Mouse (Mus musculus) limb, embryonic 15.5 days (tissue): ENCODE measurements around the gene Asb17. TPM values are rescaled to one million over a fixed set of nuclear protein-coding genes. Genes with fewer than 3 reads are reported as not detected.
A peak's percentile ranks its signal among the peaks of the same experiment; 100 is the strongest.
"Not testable (repeated sequence)": the region's sequence is repeated elsewhere in the genome, so short reads cannot be mapped to it uniquely, and the experiment has no call there.

ENCODE experiments used
- ATAC-seq: fragments of 200-750 bp; cut with Nextera tagmentation; 2 replicates; pipeline ENCODE4 v1.8.0; 2017; ENCODE audit warnings: low read depth, moderate TSS enrichment; ENCODE audit not compliant: insufficient number of reproducible peaks, low FRiP score, low TSS enrichment
- H3K27ac ChIP-seq: fragments of 300-500 bp; sonication (generic); 2 replicates; pipeline ENCODE4 v1.5.1; 2015; ENCODE audit warnings: moderate library complexity, mild to moderate bottlenecking, inconsistent platforms
- H3K27me3 ChIP-seq: fragments of 300-500 bp; sonication (generic); 2 replicates; pipeline ENCODE4 v1.6.1; 2015; ENCODE audit warnings: inconsistent platforms
- H3K36me3 ChIP-seq: fragments of 300-500 bp; sonication (generic); 2 replicates; pipeline ENCODE4 v1.6.1; 2015; ENCODE audit warnings: inconsistent platforms
- H3K4me1 ChIP-seq: fragments of 300-500 bp; sonication (generic); 2 replicates; pipeline ENCODE4 v1.6.1; 2015; ENCODE audit warnings: inconsistent platforms
- H3K4me2 ChIP-seq: fragments of 300-500 bp; sonication (generic); 2 replicates; pipeline ENCODE4 v1.6.1; 2015; ENCODE audit warnings: mild to moderate bottlenecking, inconsistent platforms
- H3K4me3 ChIP-seq: fragments of 300-500 bp; sonication (generic); 2 replicates; pipeline ENCODE4 v1.5.1; 2015; ENCODE audit warnings: mild to moderate bottlenecking, inconsistent platforms
- H3K9ac ChIP-seq: fragments of 300-500 bp; sonication (generic); 2 replicates; pipeline ENCODE4 v1.6.1; 2015; ENCODE audit warnings: inconsistent platforms
- H3K9me3 ChIP-seq: fragments of 300-500 bp; sonication (generic); 2 replicates; pipeline ENCODE4 v1.6.1; 2016; ENCODE audit warnings: inconsistent platforms
- WGBS: fragments of 180-500 bp; shearing (Covaris S2); methylation state at CpG from one replicate; pipeline ENCODE4 v1.1.7; 2015; 5-methylcytosine and 5-hydroxymethylcytosine counted together
- polyA plus RNA-seq: library from polyadenylated mRNA; unstranded; fragments of >200 nt; fragmentation: Nextera tagmentation; extraction: Ambion mirVana; gene quantifications from 2 replicates; pipeline ENCODE4 v1.2.1, GENCODE M21; 2015

The Asb17 gene
- polyA plus RNA-seq, 1 experiment from 2014 or later, result 1.4 TPM

DNA sequence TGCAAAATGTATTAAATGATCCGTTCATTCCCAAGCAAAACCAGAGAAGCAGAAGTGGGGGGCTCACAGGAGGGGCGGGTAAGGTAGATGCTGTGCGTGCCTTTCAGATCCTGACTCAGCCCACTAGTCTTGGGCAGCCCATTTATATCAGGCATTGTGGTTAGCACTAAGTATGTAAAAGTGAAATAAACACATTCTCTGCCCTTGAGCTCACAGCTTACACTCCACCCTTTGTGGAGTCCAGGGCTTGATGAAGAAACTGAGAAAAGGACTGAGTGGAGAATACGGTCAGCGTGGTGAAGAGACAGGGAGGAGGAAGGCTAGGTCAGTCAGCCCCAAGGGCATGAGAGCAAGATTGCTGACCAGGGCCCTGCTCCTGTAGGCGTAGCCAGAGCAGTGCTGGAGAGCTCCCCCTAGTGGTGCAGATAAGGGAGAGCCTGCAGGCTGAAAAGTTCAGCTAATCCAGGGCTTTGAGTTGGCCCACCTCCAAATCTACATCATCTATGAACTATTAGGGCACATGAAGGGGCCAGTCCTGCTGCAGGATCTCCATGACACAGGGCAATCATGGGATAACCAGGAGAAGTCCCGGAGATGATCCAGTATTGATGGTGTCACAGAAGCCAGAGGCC is 8.4 kb upstream of the Asb17 start:
- H3K9ac ChIP-seq, result no peak overlapping the region
- 0 out of 2 replicates have a peak, but pooled peaks have one; percentile 5 for ATAC-seq
- WGBS, result 65% methylated on average over 7 of the region's 7 CpGs
- no peaks in the 10 kb centered on the region for H3K27me3 ChIP-seq
- H3K4me1 ChIP-seq, result no peaks in the 10 kb centered on the region
- no peaks in the 10 kb centered on the region for H3K36me3 ChIP-seq
- no peaks in the 10 kb centered on the region for H3K9me3 ChIP-seq
- H3K27ac ChIP-seq, result no peak overlapping the region
- H3K4me2 ChIP-seq, result no peak overlapping the region
- H3K4me3 ChIP-seq, result no peak overlapping the region

DNA sequence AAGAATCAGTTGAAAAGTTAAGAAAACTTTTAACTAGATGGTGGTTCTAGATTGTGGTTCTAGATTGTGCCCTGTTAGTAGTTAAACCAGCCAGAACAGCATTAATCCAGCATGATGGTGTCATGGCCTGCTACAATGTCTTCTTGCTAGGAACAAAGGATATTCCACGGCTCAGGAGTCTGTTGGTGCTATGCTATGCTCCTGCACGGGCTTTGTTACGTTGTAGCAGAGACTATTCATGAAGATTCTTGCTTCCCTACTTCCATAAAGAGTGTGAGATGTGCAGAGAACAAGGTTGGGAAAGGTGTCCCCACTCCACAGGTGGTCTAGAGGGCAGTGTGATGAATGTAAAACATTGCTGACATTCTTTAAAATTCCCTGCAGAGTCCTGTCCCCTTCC is 7.7 kb upstream of the Asb17 start:
- H3K27ac ChIP-seq, result no peak overlapping the region
- WGBS, result 82% methylated on average over 3 of the region's 3 CpGs

GRCm38 (mm10) chr3:153837593-153837992 is 6.4 kb upstream of the Asb17 start:
- Histone ChIP-seq H3K4me2 (no peak overlapping the region), H3K9me3 (no peaks in the 10 kb centered on the region), H3K4me3 (no peak overlapping the region), H3K4me1 (no peaks in the 10 kb centered on the region), H3K36me3 (no peaks in the 10 kb centered on the region), H3K9ac (no peak overlapping the region), H3K27me3 (no peaks in the 10 kb centered on the region), H3K27ac (no peak overlapping the region)
- WGBS, result 34% methylated on average over 4 of the region's 4 CpGs
- no peak for ATAC-seq

More for the DNA sequence above, 7.7 kb upstream of the Asb17 start:
- Histone ChIP-seq H3K27me3 (no peaks in the 10 kb centered on the region), H3K4me1 (no peaks in the 10 kb centered on the region), H3K36me3 (no peaks in the 10 kb centered on the region), H3K4me2 (no peak overlapping the region), H3K9me3 (no peaks in the 10 kb centered on the region), H3K9ac (no peak overlapping the region), H3K4me3 (no peak overlapping the region)
- no peak for ATAC-seq

GRCm38 (mm10) chr3:153844757-153845156 is 748 bp downstream of the Asb17 start:
- no peaks in the 10 kb centered on the region for H3K9me3 ChIP-seq
- no peak overlapping the region for H3K9ac ChIP-seq
- ATAC-seq, result no peak
- H3K27me3 ChIP-seq, result no peaks in the 10 kb centered on the region
- H3K4me2 ChIP-seq, result no peak overlapping the region
- H3K4me1 ChIP-seq, result 0 out of 2 replicates have a peak, but pooled peaks cover 2% of the 10 kb centered on the region
- H3K36me3 ChIP-seq, result no peaks in the 10 kb centered on the region
- no peak overlapping the region for H3K4me3 ChIP-seq
- 87% methylated on average over 9 of the region's 9 CpGs for WGBS
- no peak overlapping the region for H3K27ac ChIP-seq

GRCm38 (mm10) chr3:153845500-153845899 is 1.5 kb downstream of the Asb17 start:
- Histone ChIP-seq H3K4me1 (0 out of 2 replicates have a peak, but pooled peaks cover 2% of the 10 kb centered on the region), H3K36me3 (no peaks in the 10 kb centered on the region), H3K9ac (no peak overlapping the region), H3K9me3 (no peaks in the 10 kb centered on the region), H3K27me3 (no peaks in the 10 kb centered on the region), H3K27ac (no peak overlapping the region), H3K4me3 (no peak overlapping the region), H3K4me2 (no peak overlapping the region)
- 82% methylated on average over 2 of the region's 2 CpGs for WGBS
- ATAC-seq, result no peak

GRCm38 (mm10) chr3:153846109-153846508 is 2.1 kb downstream of the Asb17 start:
- no peaks in the 10 kb centered on the region for H3K27me3 ChIP-seq
- ATAC-seq, result no peak
- no peak overlapping the region for H3K9ac ChIP-seq
- H3K36me3 ChIP-seq, result no peaks in the 10 kb centered on the region
- 0 out of 2 replicates have a peak, but pooled peaks cover 2% of the 10 kb centered on the region for H3K4me1 ChIP-seq
- no peak overlapping the region for H3K27ac ChIP-seq
- no peak overlapping the region for H3K4me3 ChIP-seq
- WGBS, result 92% methylated on average over 4 of the region's 4 CpGs
- H3K9me3 ChIP-seq, result no peaks in the 10 kb centered on the region
- no peak overlapping the region for H3K4me2 ChIP-seq

DNA sequence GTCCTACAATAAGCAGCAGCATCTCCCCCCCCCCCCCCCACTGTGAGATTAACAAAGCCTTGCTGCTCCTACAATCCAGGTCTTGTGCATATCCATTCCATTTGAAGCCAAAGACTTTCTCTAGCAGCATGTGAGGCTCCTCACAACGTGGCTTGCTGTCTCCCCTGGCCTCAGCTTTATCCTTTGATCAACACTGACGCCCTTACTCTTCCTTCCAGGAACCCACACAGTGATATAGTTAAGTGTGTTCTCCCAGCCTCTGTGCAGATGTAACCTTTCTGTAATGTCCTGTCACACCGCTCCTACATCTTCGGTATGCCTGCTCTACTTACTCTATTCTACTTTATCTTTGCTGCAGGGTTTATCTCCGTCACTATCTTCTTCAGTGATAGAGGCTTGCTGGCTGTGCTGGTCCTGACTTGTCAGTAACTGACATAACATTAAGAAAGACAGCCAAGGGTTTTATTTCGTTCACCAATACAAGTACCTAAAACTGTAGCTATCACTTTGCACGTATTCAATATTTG is 3.3 kb downstream of the Asb17 start:
- no peaks in the 10 kb centered on the region for H3K36me3 ChIP-seq
- H3K4me3 ChIP-seq, result no peak overlapping the region
- ATAC-seq, result no peak
- H3K27ac ChIP-seq, result no peak overlapping the region
- no peak overlapping the region for H3K4me2 ChIP-seq
- H3K9me3 ChIP-seq, result no peaks in the 10 kb centered on the region
- H3K27me3 ChIP-seq, result no peaks in the 10 kb centered on the region
- 68% methylated on average over 7 of the region's 7 CpGs for WGBS
- 0 out of 2 replicates have a peak, but pooled peaks cover 2% of the 10 kb centered on the region for H3K4me1 ChIP-seq
- no peak overlapping the region for H3K9ac ChIP-seq

GRCm38 (mm10) chr3:153849368-153850015 is 5.5 kb downstream of the Asb17 start:
- H3K4me3 ChIP-seq, result no peak overlapping the region

GRCm38 (mm10) chr3:153850759-153851158 is 6.8 kb downstream of the Asb17 start:
- Histone ChIP-seq H3K27ac (no peak overlapping the region), H3K27me3 (no peaks in the 10 kb centered on the region), H3K4me2 (no peak overlapping the region), H3K9me3 (no peaks in the 10 kb centered on the region), H3K9ac (no peak overlapping the region), H3K36me3 (no peaks in the 10 kb centered on the region), H3K4me1 (0 out of 2 replicates have a peak, but pooled peaks cover 2% of the 10 kb centered on the region), H3K4me3 (no peak overlapping the region)
- 86% methylated on average over 7 of the region's 7 CpGs for WGBS
- no peak for ATAC-seq

More at GRCm38 (mm10) chr3:153849368-153850015, 5.5 kb downstream of the Asb17 start:
- ATAC-seq, result 0 out of 2 replicates have a peak, but pooled peaks have one; percentile 65
- 0 out of 2 replicates have a peak, but pooled peaks cover 2% of the 10 kb centered on the region for H3K4me1 ChIP-seq
- 0 out of 2 replicates have a peak overlapping the region, but pooled peaks have one; percentile 10 for H3K4me2 ChIP-seq
- 9% methylated on average over 5 of the region's 5 CpGs for WGBS
- no peak overlapping the region for H3K27ac ChIP-seq
- no peaks in the 10 kb centered on the region for H3K36me3 ChIP-seq
- H3K9me3 ChIP-seq, result no peaks in the 10 kb centered on the region
- H3K27me3 ChIP-seq, result no peaks in the 10 kb centered on the region
- H3K9ac ChIP-seq, result no peak overlapping the region

GRCm38 (mm10) chr3:153852266-153852665 is 8.3 kb downstream of the Asb17 start:
- 0 out of 2 replicates have a peak, but pooled peaks cover 2% of the 10 kb centered on the region for H3K4me1 ChIP-seq
- H3K4me3 ChIP-seq, result no peak overlapping the region
- H3K27me3 ChIP-seq, result no peaks in the 10 kb centered on the region
- 66% methylated on average over 8 of the region's 8 CpGs for WGBS
- no peak for ATAC-seq
- H3K36me3 ChIP-seq, result no peaks in the 10 kb centered on the region
- H3K9me3 ChIP-seq, result no peaks in the 10 kb centered on the region
- H3K27ac ChIP-seq, result no peak overlapping the region
- H3K4me2 ChIP-seq, result no peak overlapping the region
- H3K9ac ChIP-seq, result no peak overlapping the region

- Histone ChIP-seq H3K9me3 (no peaks in the 10 kb centered on the region), H3K36me3 (no peaks in the 10 kb centered on the region), H3K27me3 (no peaks in the 10 kb centered on the region), H3K4me2 (no peak overlapping the region), H3K4me1 (no peaks in the 10 kb centered on the region), H3K4me3 (no peak overlapping the region), H3K27ac (no peak overlapping the region), H3K9ac (no peak overlapping the region)
- WGBS, result 81% methylated on average over 10 of the region's 10 CpGs
- no peak for ATAC-seq
Measured at GRCm38 (mm10) chr3:153858350-153859001, 14.5 kb downstream of the Asb17 start.

DNA sequence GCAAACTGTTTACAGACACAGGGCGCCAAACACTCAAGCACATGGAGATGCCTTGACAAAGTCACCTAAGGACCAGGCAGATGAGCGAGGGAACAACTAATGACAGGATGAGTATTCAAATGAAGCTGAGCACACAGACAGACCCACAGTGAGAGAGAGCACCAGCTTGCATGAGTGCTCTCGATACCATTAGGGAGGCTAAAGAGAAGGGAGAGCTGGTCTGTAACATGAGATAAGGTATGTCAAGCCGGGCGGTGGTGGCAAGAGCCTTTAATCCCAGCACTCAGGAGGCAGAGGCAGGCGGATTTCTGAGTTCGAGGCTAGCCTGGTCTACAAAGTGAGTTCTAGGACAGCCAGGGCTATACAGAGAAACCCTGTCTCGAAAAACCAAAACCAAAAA is 16.4 kb downstream of the Asb17 start:
- not testable (repeated sequence) for H3K27ac ChIP-seq, H3K9ac ChIP-seq, H3K4me3 ChIP-seq, H3K36me3 ChIP-seq, H3K4me2 ChIP-seq, H3K9me3 ChIP-seq, H3K4me1 ChIP-seq, H3K27me3 ChIP-seq, ATAC-seq
- 82% methylated on average over 8 of the region's 8 CpGs for WGBS
